Mouse (Mus musculus) stomach, embryonic 16.5 days (tissue): ENCODE results near the gene Stk11. TPM values are rescaled to one million over a fixed set of nuclear protein-coding genes. Genes with fewer than 3 reads are reported as not detected.

Experiments used
- ATAC-seq: fragments of 200-750 bp; cut with Nextera tagmentation; 2 replicates; pipeline ENCODE4 v1.8.0; 2017; ENCODE audit warnings: moderate number of reproducible peaks, moderate TSS enrichment; ENCODE audit not compliant: insufficient read depth, low FRiP score
- H3K27ac ChIP-seq: fragments of 300-500 bp; sonication (generic); 2 replicates; pipeline ENCODE4 v1.5.1; 2014; ENCODE audit warnings: low read length
- H3K27me3 ChIP-seq: fragments of 300-500 bp; sonication (generic); 2 replicates; pipeline ENCODE4 v1.6.1; 2014; ENCODE audit warnings: low read length, control low read depth, mixed read lengths; ENCODE audit not compliant: control insufficient read depth, insufficient read depth
- H3K36me3 ChIP-seq: fragments of 300-500 bp; sonication (generic); 2 replicates; pipeline ENCODE4 v1.6.1; 2014; ENCODE audit warnings: low read length; ENCODE audit not compliant: control insufficient read depth, insufficient read depth
- H3K4me1 ChIP-seq: fragments of 300-500 bp; sonication (generic); 2 replicates; pipeline ENCODE4 v1.6.1; 2014; ENCODE audit warnings: low read length, control low read depth, mixed read lengths; ENCODE audit not compliant: control insufficient read depth, insufficient read depth
- H3K4me2 ChIP-seq: fragments of 300-500 bp; sonication (generic); 2 replicates; pipeline ENCODE4 v1.6.1; 2014; ENCODE audit warnings: low read depth, low read length, mixed read lengths
- H3K4me3 ChIP-seq: fragments of 300-500 bp; sonication (generic); replicated peaks from 2 replicates; pipeline ENCODE4 v1.5.1; 2014; ENCODE audit warnings: mild to moderate bottlenecking, low read length
- H3K9ac ChIP-seq: fragments of 300-500 bp; sonication (generic); 2 replicates; pipeline ENCODE4 v1.6.1; 2014; ENCODE audit warnings: low read length
- H3K9me3 ChIP-seq: fragments of 300-500 bp; sonication (generic); replicated peaks from 2 replicates; pipeline ENCODE4 v1.6.1; 2016; ENCODE audit warnings: low read length, control low read depth; ENCODE audit not compliant: control insufficient read depth
- WGBS: fragments of 180-500 bp; shearing (Covaris S2); extraction: QIAGEN DNeasy Blood & Tissue Kit; methylation state at CpG from one replicate; pipeline ENCODE4 v1.1.7; 2014; 5-methylcytosine and 5-hydroxymethylcytosine counted together
- polyA plus RNA-seq: library from polyadenylated mRNA; unstranded; fragments of >200 nt; fragmentation: Nextera tagmentation; extraction: Ambion mirVana; gene quantifications from 2 replicates; pipeline ENCODE4 v1.2.1, GENCODE M21; 2015

The Stk11 gene
- polyA plus RNA-seq, 1 experiment from 2014 or later, result 14.5 TPM

DNA sequence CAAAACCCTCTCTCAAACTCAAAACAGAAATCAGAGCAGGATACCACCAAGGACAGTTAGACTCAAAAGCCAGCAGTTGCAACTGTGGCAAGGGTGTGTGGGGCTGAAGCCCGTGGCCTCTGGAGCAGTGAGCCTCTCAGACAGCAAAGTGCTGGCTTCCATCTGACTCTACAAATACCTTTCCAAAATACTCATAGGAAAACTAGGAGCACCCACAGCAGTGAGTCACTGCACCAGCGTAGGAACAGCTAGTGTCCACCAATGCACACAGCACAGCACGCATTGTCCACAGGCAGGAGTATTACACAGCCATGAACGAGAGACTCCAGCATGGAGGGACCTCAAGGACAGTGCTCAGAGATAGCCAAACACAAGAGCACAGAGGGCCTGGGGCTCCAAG lies 39.2 kb upstream of the Stk11 start:
- Histone ChIP-seq H3K9ac (no peak overlapping the region), H3K4me1 (peaks cover 33% of the 10 kb centered on the region)
- ATAC-seq, result no peak

DNA sequence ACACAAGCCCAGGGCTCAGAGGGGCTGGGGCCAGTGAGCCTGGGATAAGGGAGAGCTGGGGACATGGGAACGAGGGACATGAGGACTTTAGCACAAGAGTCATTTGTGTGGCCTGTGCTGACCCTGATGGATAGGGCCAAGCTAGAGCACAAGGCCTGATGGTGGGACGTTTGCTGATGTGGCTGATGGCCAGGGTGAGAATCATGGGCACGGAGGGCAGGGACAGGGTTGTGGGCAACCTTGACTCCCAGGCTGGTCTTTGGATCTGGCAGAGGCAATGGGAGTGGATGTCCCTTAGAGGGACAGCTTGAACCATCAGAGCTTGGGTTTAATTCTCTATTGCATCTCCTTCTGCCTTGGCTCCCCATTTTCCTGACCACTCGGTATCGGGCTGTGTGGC lies 38.3 kb upstream of the Stk11 start:
- no peak for ATAC-seq
- Histone ChIP-seq H3K4me3 (no peak overlapping the region), H3K36me3 (peaks cover 8% of the 10 kb centered on the region), H3K27ac (no peak overlapping the region), H3K9me3 (no peaks in the 10 kb centered on the region), H3K4me2 (no peak overlapping the region), H3K27me3 (no peaks in the 10 kb centered on the region), H3K4me1 (peaks cover 23% of the 10 kb centered on the region), H3K9ac (no peak overlapping the region)
- whole genome bisulfite sequencing, result 89% methylated on average over 5 of the region's 5 CpGs

More for the DNA sequence above, 39.2 kb upstream of the Stk11 start:
- no peak overlapping the region for H3K4me3 ChIP-seq
- no peaks in the 10 kb centered on the region for H3K9me3 ChIP-seq
- H3K4me2 ChIP-seq, result no peak overlapping the region
- no peaks in the 10 kb centered on the region for H3K36me3 ChIP-seq
- whole genome bisulfite sequencing, result 92% methylated on average over 4 of the region's 4 CpGs
- no peaks in the 10 kb centered on the region for H3K27me3 ChIP-seq
- H3K27ac ChIP-seq, result no peak overlapping the region

DNA sequence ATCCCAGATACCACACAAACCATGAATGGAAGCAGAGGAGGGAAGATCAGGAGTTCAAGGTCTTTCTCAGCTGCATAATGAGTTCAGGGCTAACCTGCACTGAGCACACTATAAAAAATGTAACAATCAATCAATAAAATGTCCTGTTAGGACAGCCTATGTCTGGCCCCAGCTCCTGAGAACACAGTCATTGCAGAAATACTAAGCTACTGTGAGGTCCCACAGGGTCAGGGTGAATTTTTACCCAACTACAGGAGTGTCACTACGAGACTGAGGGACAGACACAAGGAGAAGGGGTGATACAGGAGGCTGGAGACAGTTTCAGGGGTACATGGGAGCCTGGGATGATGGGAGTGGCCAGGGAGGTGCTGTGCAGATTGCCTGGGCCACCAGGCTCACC lies 37.2 kb upstream of the Stk11 start:
- no peak overlapping the region for H3K9ac ChIP-seq
- ATAC-seq, result no peak
- H3K27ac ChIP-seq, result no peak overlapping the region
- no peak overlapping the region for H3K4me2 ChIP-seq
- H3K4me1 ChIP-seq, result peaks cover 23% of the 10 kb centered on the region
- no peak overlapping the region for H3K4me3 ChIP-seq
- H3K9me3 ChIP-seq, result no peaks in the 10 kb centered on the region
- H3K36me3 ChIP-seq, result peaks cover 8% of the 10 kb centered on the region
- H3K27me3 ChIP-seq, result no peaks in the 10 kb centered on the region
- WGBS, result 90% methylated on average over 1 of the region's 1 CpGs

DNA sequence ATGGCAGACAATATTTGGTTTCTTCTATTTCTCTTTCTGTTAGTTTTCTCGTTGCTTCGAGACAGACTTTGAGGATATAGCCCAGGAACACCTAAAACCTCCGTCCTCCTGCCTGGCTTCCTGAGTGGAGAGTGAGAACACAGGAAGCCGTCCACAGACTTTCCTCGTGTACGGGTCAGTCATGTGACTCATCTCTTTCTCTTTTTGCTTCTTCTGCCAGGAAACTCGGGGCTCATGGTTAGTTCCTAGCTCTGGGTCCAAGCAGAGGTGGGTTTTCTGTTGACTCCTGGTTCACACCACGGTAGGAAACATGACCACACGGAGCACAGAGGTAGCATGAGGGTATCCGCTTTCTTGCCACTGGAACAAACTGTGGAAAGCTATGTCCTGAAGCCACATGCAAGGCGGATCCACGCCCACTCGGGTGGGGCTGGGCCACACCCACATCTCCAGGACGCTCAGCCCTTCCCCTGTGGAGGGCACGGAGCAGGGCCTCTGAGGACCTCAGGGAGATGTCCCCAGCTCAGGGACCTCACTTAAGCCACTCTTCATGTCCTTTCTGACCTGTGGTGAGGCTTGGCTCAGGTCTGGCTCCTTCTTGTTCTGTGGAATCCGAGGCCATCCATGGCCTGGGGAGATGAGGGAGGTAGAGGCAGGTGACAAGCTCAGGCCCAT lies 35.1 kb upstream of the Stk11 start:
- Histone ChIP-seq H3K9ac (0 out of 2 replicates have a peak overlapping the region, but pooled peaks have one; percentile 30), H3K27me3 (no peaks in the 10 kb centered on the region), H3K9me3 (no peaks in the 10 kb centered on the region), H3K36me3 (peaks cover 8% of the 10 kb centered on the region), H3K27ac (no peak overlapping the region), H3K4me3 (no peak overlapping the region), H3K4me2 (no peak overlapping the region), H3K4me1 (peaks cover 13% of the 10 kb centered on the region)
- ATAC-seq, result 0 out of 2 replicates have a peak, but pooled peaks have one; percentile 39
- WGBS, result 73% methylated on average over 16 of the region's 16 CpGs

DNA sequence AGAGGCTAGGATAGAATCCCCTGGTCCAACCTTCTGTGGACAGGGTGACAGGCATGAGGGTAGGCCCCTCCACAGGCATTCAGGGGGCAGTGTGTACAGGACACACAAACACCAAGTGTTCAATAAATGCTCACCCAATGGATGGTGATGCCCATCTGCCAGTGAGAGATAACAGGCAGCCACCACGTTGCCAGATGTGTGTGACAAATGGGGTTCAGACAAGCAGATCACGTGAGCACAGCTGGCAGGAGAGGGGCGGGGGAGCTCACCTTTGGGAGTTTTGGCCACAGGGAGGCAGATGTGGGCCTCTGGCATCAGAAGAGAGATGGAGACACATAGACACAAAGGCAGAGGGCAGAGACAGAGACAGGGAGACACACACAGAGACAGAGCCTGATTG lies 34.5 kb upstream of the Stk11 start:
- 61% methylated on average over 3 of the region's 3 CpGs for WGBS
- Histone ChIP-seq H3K36me3 (peaks cover 8% of the 10 kb centered on the region), H3K4me1 (peaks cover 11% of the 10 kb centered on the region), H3K27me3 (no peaks in the 10 kb centered on the region), H3K4me2 (no peak overlapping the region), H3K4me3 (no peak overlapping the region), H3K9ac (no peak overlapping the region), H3K27ac (no peak overlapping the region), H3K9me3 (no peaks in the 10 kb centered on the region)
- ATAC-seq, result no peak

DNA sequence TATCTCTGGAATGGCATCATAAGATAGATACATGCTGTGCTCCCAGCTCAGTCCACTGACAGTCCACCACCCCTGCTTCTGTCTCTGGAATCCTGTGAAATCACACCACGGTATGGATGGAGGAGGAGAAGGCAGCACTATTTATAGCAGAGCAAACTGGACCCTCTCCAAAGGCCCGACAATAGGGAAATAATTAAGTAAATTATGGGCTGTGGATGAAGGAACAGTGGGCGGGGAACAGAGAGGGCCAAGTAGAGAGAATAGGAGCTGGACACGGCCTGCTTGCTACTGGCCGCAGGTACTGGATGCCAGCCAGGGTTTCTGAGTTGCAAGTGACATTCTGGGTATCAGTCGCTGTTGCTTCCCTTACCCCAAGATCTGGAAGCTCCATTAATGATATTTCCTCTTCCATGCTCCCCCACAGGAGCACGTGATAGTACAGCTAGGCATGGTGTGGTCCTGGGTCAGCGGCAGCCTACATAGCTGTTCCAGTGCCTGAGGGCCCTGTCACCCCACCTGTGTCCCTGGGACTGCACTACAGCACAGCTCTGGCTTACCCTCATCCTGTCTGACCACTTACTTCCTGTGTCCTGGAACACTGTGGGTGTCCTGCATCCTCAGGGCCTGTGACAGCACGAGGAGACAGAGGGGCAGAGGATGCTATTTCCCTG lies 30.7 kb upstream of the Stk11 start:
- peak overlapping the region; percentile 36; the same call in 1 of the 2 replicates for H3K9ac ChIP-seq
- no peak overlapping the region for H3K4me3 ChIP-seq
- H3K36me3 ChIP-seq, result peaks cover 8% of the 10 kb centered on the region
- H3K4me2 ChIP-seq, result no peak overlapping the region
- WGBS, result 59% methylated on average over 9 of the region's 9 CpGs
- H3K27ac ChIP-seq, result peak overlapping the region; percentile 50
- ATAC-seq, result peak; percentile 39; the same call in 1 of the 2 replicates
- H3K27me3 ChIP-seq, result no peaks in the 10 kb centered on the region
- peaks cover 11% of the 10 kb centered on the region for H3K4me1 ChIP-seq
- no peaks in the 10 kb centered on the region for H3K9me3 ChIP-seq

DNA sequence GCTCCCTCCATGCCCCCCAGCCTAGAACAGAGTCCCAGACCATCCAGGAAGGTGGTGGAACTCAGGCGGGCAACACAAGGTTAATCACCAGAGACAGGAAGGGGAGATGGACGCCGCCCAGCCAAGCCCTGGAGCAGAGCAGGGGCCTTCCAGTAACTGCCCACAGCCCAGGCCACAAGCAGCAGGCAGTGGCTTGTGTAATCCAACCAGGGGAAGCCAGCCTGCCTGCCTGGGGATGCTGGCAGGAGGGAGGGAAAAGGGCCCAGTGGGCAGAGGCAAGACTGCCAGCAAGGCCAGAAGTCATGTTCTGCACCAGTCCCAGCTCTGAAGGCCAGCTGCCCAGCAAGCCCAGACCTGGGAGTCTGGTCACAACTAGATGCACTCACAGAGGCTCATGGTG lies 28.8 kb upstream of the Stk11 start:
- no peak for ATAC-seq
- no peaks in the 10 kb centered on the region for H3K27me3 ChIP-seq
- 53% methylated on average over 3 of the region's 3 CpGs for WGBS
- no peak overlapping the region for H3K4me2 ChIP-seq
- H3K9me3 ChIP-seq, result no peaks in the 10 kb centered on the region
- H3K36me3 ChIP-seq, result peaks cover 4% of the 10 kb centered on the region
- H3K4me1 ChIP-seq, result peaks cover 6% of the 10 kb centered on the region; the same call in 1 of the 2 replicates
- no peak overlapping the region for H3K27ac ChIP-seq
- H3K9ac ChIP-seq, result peak overlapping the region; percentile 13
- H3K4me3 ChIP-seq, result no peak overlapping the region

DNA sequence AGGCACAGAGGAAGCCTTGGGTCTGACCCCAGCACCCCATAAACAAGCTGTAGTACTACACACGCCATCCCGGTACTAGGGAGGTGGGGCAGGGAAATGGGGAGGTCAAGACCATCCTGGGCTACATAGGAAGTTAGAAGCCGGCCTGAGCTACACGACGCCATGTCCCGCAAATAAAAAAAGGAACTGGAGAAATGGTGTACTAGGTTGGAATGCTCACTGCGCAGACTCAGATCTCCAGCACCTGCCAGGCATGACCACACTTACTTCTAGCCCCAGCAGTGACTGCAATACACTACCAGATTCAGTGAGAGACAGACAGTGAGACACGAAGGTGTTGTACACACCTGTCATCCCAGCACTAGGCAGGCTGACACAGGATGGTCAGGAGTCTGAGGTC lies 28.1 kb upstream of the Stk11 start:
- no peak overlapping the region for H3K9ac ChIP-seq
- 86% methylated on average over 8 of the region's 8 CpGs for WGBS
- peaks cover 6% of the 10 kb centered on the region; the same call in 1 of the 2 replicates for H3K4me1 ChIP-seq
- H3K27ac ChIP-seq, result no peak overlapping the region
- no peaks in the 10 kb centered on the region for H3K9me3 ChIP-seq
- H3K36me3 ChIP-seq, result no peaks in the 10 kb centered on the region
- no peak for ATAC-seq
- H3K27me3 ChIP-seq, result no peaks in the 10 kb centered on the region
- no peak overlapping the region for H3K4me2 ChIP-seq
- H3K4me3 ChIP-seq, result no peak overlapping the region

DNA sequence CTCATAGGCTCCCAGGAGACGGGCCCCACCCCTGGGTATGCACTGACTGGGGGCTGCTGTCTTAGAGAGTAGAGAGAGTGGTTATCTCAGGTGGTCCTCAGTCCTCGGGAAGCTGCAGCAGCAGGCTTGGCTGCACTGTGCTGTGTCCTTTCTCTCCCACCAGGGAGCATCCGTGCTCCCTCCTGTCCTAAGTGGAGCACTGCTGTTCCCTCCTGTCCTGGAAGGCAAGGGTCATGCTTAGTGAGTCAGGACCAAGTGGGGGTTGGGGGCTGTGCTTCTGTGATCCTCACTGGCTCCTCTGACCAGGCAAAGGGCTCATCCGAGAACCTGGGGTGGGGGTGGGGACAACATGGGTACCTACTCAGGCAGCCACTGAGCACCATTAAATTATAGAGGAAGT lies 26.5 kb upstream of the Stk11 start:
- Histone ChIP-seq H3K36me3 (no peaks in the 10 kb centered on the region), H3K27ac (no peak overlapping the region), H3K4me2 (no peak overlapping the region), H3K4me1 (peaks cover 11% of the 10 kb centered on the region), H3K9me3 (no peaks in the 10 kb centered on the region), H3K27me3 (no peaks in the 10 kb centered on the region), H3K4me3 (no peak overlapping the region), H3K9ac (no peak overlapping the region)
- 47% methylated on average over 4 of the region's 4 CpGs for WGBS
- ATAC-seq, result no peak
